Mouse (Mus musculus) cerebellum, postnatal 25 days (tissue): Measurements from ENCODE around the gene Mroh2a.
A peak's percentile ranks its signal among the peaks of the same experiment; 100 is the strongest.

Source experiments
- DNase-seq, 2 experiments: peaks; one replicate each; pipeline ENCODE4 v3.0.0; 2021; ENCODE audit warnings: mixed read lengths in 2 of 2

Mroh2a gene

GRCm38 (mm10) chr1:88277818-88278511 is 51.2 kb downstream of the Mroh2a start:
- peak in 1 of 2 experiments; percentile 17 for DNase-seq

GRCm38 (mm10) chr1:88279111-88280005 is 52.6 kb downstream of the Mroh2a start:
- no peak for DNase-seq

- no peak for DNase-seq
Observed at GRCm38 (mm10) chr1:88280006-88280690, 53.4 kb downstream of the Mroh2a start.

GRCm38 (mm10) chr1:88282301-88282700 is 55.5 kb downstream of the Mroh2a start:
- no peak for DNase-seq

GRCm38 (mm10) chr1:88283376-88284227 is 56.8 kb downstream of the Mroh2a start:
- DNase-seq, result no peak

- no peak for DNase-seq
Observed at GRCm38 (mm10) chr1:88284228-88284945, 57.6 kb downstream of the Mroh2a start.

- peak in 1 of 2 experiments; percentile 58 for DNase-seq
Observed at GRCm38 (mm10) chr1:88284946-88285320, 58.1 kb downstream of the Mroh2a start.

- DNase-seq, result no peak
Observed at GRCm38 (mm10) chr1:88285652-88286051, 58.9 kb downstream of the Mroh2a start.

- no peak for DNase-seq
Observed at GRCm38 (mm10) chr1:88286136-88286845, 59.5 kb downstream of the Mroh2a start.

GRCm38 (mm10) chr1:88286887-88287696 is 60.3 kb downstream of the Mroh2a start:
- no peak for DNase-seq

- peak in 1 of 2 experiments; percentile 74 for DNase-seq
Observed at GRCm38 (mm10) chr1:88287697-88287980, 60.9 kb downstream of the Mroh2a start.

GRCm38 (mm10) chr1:88288056-88288788 is 61.4 kb downstream of the Mroh2a start:
- DNase-seq, result no peak

GRCm38 (mm10) chr1:88288789-88289127 is 62.0 kb downstream of the Mroh2a start:
- DNase-seq, result no peak

GRCm38 (mm10) chr1:88289152-88289551 is 62.4 kb downstream of the Mroh2a start:
- DNase-seq, result no peak

- peak in 1 of 2 experiments; percentile 63 for DNase-seq
Observed at GRCm38 (mm10) chr1:88289917-88290316, 63.1 kb downstream of the Mroh2a start.

GRCm38 (mm10) chr1:88290511-88290910 is 63.7 kb downstream of the Mroh2a start:
- DNase-seq, result no peak

- DNase-seq, result no peak
Observed at GRCm38 (mm10) chr1:88291409-88292005, 64.7 kb downstream of the Mroh2a start.

GRCm38 (mm10) chr1:88292057-88292456 is 65.3 kb downstream of the Mroh2a start:
- no peak for DNase-seq

- DNase-seq, result no peak
Observed at GRCm38 (mm10) chr1:88294650-88295049, 67.9 kb downstream of the Mroh2a start.
